ENCODE assay signal across 8 mouse cellular contexts in the genomic region with DNA sequence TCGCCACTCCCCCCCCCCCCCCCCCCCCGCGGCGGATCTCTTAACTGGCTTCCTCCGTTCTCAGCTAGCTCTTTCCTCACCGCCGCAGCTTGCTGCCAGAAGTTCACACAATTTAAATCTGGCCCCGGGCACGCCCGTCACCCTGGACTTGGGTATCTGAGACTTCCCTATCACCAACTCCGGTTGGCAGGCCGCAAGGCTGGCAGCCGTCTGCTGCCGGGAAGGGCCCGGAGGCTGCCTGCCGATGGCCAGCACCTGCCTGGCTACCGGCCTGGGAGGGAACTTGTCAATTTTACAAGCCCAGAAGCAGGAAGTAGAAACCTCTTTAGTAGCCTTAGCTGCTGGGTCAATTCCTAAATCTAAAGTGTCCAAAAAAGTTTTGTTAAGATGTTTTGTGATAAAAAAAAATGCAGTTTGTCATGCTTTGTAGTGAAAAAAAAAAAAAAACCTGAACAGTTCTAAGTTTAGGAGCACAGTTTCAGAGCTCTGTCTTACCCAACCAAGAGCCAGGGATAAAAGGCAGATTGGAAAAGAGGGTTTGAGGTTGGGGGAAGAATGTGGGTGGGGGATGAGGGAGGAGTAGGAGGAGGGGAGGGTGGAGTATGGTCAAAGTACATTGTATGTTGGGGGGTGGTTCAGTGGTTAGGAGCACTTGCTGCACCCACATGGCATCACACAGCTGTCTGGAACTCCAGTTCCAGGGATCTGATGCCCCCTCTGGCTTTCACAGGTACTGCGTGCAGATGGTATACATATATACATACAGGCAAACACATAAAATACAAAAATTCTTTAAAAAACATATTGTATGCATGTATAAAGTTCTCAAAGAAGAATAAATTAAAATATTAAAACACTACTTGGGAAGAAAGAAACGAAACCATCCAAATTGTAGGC.
A peak's percentile ranks its signal among the peaks of the same experiment; 100 is the strongest.
DNase-seq lines count a peak whose midpoint lies in the region; ATAC-seq and TF ChIP-seq lines count a peak whose summit lies in the region.

No protein-coding gene starts in this region.

- peaks cover 8% of the 10 kb centered on the region; the same call in 1 of the 2 replicates for H3K4me1 ChIP-seq in forebrain, embryonic 14.5 days (ENCODE audit: control insufficient read depth, insufficient read depth, low read length)
- peaks cover 3% of the 10 kb centered on the region; the same call in 1 of the 2 replicates for H3K4me1 ChIP-seq in lung, adult 2 months (ENCODE audit: control insufficient read depth, insufficient read depth, low read length)
- H3K4me1 ChIP-seq in neural tube, embryonic 14.5 days (ENCODE audit: control insufficient read depth, insufficient read depth, low read length), result peaks cover 8% of the 10 kb centered on the region; the same call in 1 of the 2 replicates

- H3K4me3 ChIP-seq in forebrain, embryonic 14.5 days (ENCODE audit: low read depth, low read length), result peak overlapping the region; percentile 85
- peak overlapping the region; percentile 66 for H3K4me3 ChIP-seq in lung, adult 2 months (replicated peaks; ENCODE audit: extremely low read depth, low read depth, low read length)
- peak overlapping the region; percentile 87 for H3K4me3 ChIP-seq in neural tube, embryonic 14.5 days (ENCODE audit: low read depth, low read length)

- peak; percentile 48 for TF ChIP-seq CTCF in lung, adult 2 months (IDR thresholded peaks at IDR 0.05; ENCODE audit: insufficient read depth, low read length)

- 12% methylated on average over 15 of the region's 19 CpGs for WGBS in forebrain, embryonic 14.5 days
- 12% methylated on average over 16 of the region's 19 CpGs for WGBS in lung, adult 2 months
- WGBS in neural tube, embryonic 14.5 days, result 13% methylated on average over 15 of the region's 19 CpGs

- peak overlapping the region; percentile 95 for H3K27ac ChIP-seq in forebrain, embryonic 14.5 days (ENCODE audit: low read depth, low read length)
- peak overlapping the region; percentile 94 for H3K27ac ChIP-seq in neural tube, embryonic 14.5 days (ENCODE audit: low read depth, low read length)

- H3K9ac ChIP-seq in forebrain, embryonic 14.5 days (ENCODE audit: low read length), result peak overlapping the region; percentile 96
- peak overlapping the region; percentile 87; the same call in 1 of the 2 replicates for H3K9ac ChIP-seq in neural tube, embryonic 14.5 days (replicated peaks; ENCODE audit: low read depth, low read length)

- H3K27me3 ChIP-seq in forebrain, embryonic 14.5 days (replicated peaks; ENCODE audit: control insufficient read depth, insufficient read depth, low read length), result no peaks in the 10 kb centered on the region
- H3K27me3 ChIP-seq in neural tube, embryonic 14.5 days (ENCODE audit: control insufficient read depth, insufficient read depth, low read length), result no peaks in the 10 kb centered on the region

- intact Hi-C loops in left cerebral cortex, postnatal 14 days (cut with DNase I), result loop anchor here (5.0 kb wide), 1 partner anchor 78 kb away; no protein-coding TSS in a partner anchor

- no peaks in the 10 kb centered on the region for H3K36me3 ChIP-seq in forebrain, embryonic 14.5 days (ENCODE audit: control insufficient read depth, insufficient read depth, low read length)
- no peaks in the 10 kb centered on the region for H3K36me3 ChIP-seq in neural tube, embryonic 14.5 days (ENCODE audit: control insufficient read depth, insufficient read depth, low read length)

- peak; percentile 31 for ATAC-seq in cerebellum, adult (ENCODE audit: insufficient number of reproducible peaks, low FRiP score, low TSS enrichment)
- ATAC-seq in forebrain, embryonic 14.5 days, result no peak; the same call in 1 of the 2 replicates
- ATAC-seq in inflammation-experienced regulatory T-cells, adult 6 months, result peak; percentile 27
- no peak; the same call in 1 of the 2 replicates for ATAC-seq in neural tube, embryonic 14.5 days (ENCODE audit: low read depth)

- peak; percentile 46 to 74 for DNase-seq in left cerebral cortex, postnatal 14 days (ENCODE audit: low spot score in 2 of 2)
- no peak for DNase-seq in left cerebral cortex, adult 11 months (ENCODE audit: low spot score)
- peak; percentile 68 for DNase-seq in forebrain, embryonic 14.5 days (ENCODE audit: low spot score)
- peak; percentile 78 for DNase-seq in lung, adult 2 months
- DNase-seq in thymus, postnatal 4 days, result peak; percentile 86

- H3K4me2 ChIP-seq in forebrain, embryonic 14.5 days (ENCODE audit: low read length), result peak overlapping the region; percentile 60
- H3K4me2 ChIP-seq in neural tube, embryonic 14.5 days (ENCODE audit: low read depth, low read length), result peak overlapping the region; percentile 50

- no peak for TF ChIP-seq POLR2A in lung, adult 2 months (IDR thresholded peaks at IDR 0.05; ENCODE audit: borderline replicate concordance, extremely low read depth, low read depth, low read length)

- H3K9me3 ChIP-seq in forebrain, embryonic 14.5 days (replicated peaks; ENCODE audit: control insufficient read depth, low read length), result no peaks in the 10 kb centered on the region
- H3K9me3 ChIP-seq in neural tube, embryonic 14.5 days (ENCODE audit: control insufficient read depth, low read length), result no peaks in the 10 kb centered on the region

Comparison
In these comparisons a context has a peak if more than half of its experiments do, and no peak if none do; other contexts are left out.
1. ATAC-seq: peak in cerebellum, adult (single experiment) and inflammation-experienced regulatory T-cells, adult 6 months (single experiment); none in forebrain, embryonic 14.5 days (single experiment) and neural tube, embryonic 14.5 days (single experiment).
2. Peak in every context shown above with its lines, with median percentiles within 50 percentile points of each other: H3K4me3 ChIP-seq.